Mouse (Mus musculus): ENCODE measurements around the gene Cd276. TPM values are rescaled to one million over a fixed set of nuclear protein-coding genes. Genes with fewer than 3 reads are reported as not detected.
"Not testable (repeated sequence)": the region's sequence is repeated elsewhere in the genome, so short reads cannot be mapped to it uniquely, and the experiment has no call there.

The Cd276 gene
- polyA plus RNA-seq (2015; fragmentation: Nextera tagmentation; extraction: Ambion mirVana): 34.1 and 34.4 TPM in 2 replicates

- Histone ChIP-seq H3K4me1 (replicated peaks) (peaks cover 45% of the 10 kb centered on the region), H3K36me3 (no peaks in the 10 kb centered on the region), H3K4me3 (peak within 1 kb of the TSS; percentile 87), H3K27me3 (0 out of 2 replicates have a peak, but pooled peaks cover 3% of the 10 kb centered on the region), H3K27ac (peak within 1 kb of the TSS; percentile 99), H3K9ac (peak within 1 kb of the TSS; percentile 98), H3K9me3 (no peaks in the 10 kb centered on the region), H3K4me2 (peak within 1 kb of the TSS; percentile 82)
- ATAC-seq (ENCODE audit: low FRiP score): peak; percentile 79
- under 1% methylated on average over 66 of the region's 68 CpGs for WGBS
Observed at GRCm38 (mm10) chr9:58554908-58555684, at the start of gene Cd276. TSS of gene Cd276 (minus strand) at chr9:58555437.

- ATAC-seq (ENCODE audit: low FRiP score): no peak
Observed at GRCm38 (mm10) chr9:58595313-58595712, 40.1 kb upstream of the Cd276 start.

GRCm38 (mm10) chr9:58588657-58589056, 33.4 kb upstream of the Cd276 start:
- Histone ChIP-seq H3K4me1 (replicated peaks) (peaks cover 13% of the 10 kb centered on the region), H3K27ac (no peak overlapping the region), H3K4me2 (no peak overlapping the region), H3K9ac (no peak overlapping the region), H3K9me3 (no peaks in the 10 kb centered on the region), H3K27me3 (no peaks in the 10 kb centered on the region), H3K36me3 (no peaks in the 10 kb centered on the region), H3K4me3 (no peak overlapping the region)
- no peak for ATAC-seq (ENCODE audit: low FRiP score)
- 92% methylated on average over 4 of the region's 4 CpGs for WGBS

More at GRCm38 (mm10) chr9:58595313-58595712, 40.1 kb upstream of the Cd276 start:
- no peak overlapping the region for H3K9ac ChIP-seq
- no peaks in the 10 kb centered on the region for H3K9me3 ChIP-seq
- no peak overlapping the region for H3K4me3 ChIP-seq
- no peak overlapping the region for H3K4me2 ChIP-seq
- no peaks in the 10 kb centered on the region for H3K36me3 ChIP-seq
- no peak overlapping the region for H3K27ac ChIP-seq
- 100% methylated on average over 1 of the region's 1 CpGs for WGBS
- peaks cover 5% of the 10 kb centered on the region; the same call in 1 of the 2 replicates for H3K4me1 ChIP-seq (replicated peaks)
- H3K27me3 ChIP-seq: no peaks in the 10 kb centered on the region

- no peak for ATAC-seq (ENCODE audit: low FRiP score)
- H3K4me3 ChIP-seq: no peak overlapping the region
- 87% methylated on average over 1 of the region's 1 CpGs for WGBS
- peaks cover 21% of the 10 kb centered on the region for H3K4me1 ChIP-seq (replicated peaks)
- H3K9ac ChIP-seq: no peak overlapping the region
- H3K9me3 ChIP-seq: no peaks in the 10 kb centered on the region
- H3K36me3 ChIP-seq: no peaks in the 10 kb centered on the region
- H3K27ac ChIP-seq: no peak overlapping the region
- H3K4me2 ChIP-seq: peak overlapping the region; percentile 82
- no peaks in the 10 kb centered on the region for H3K27me3 ChIP-seq
Observed at GRCm38 (mm10) chr9:58584323-58584722, 29.1 kb upstream of the Cd276 start.

- Histone ChIP-seq H3K27me3 (no peaks in the 10 kb centered on the region), H3K36me3 (no peaks in the 10 kb centered on the region), H3K9ac (peak overlapping the region; percentile 96), H3K4me2 (peak overlapping the region; percentile 82), H3K9me3 (no peaks in the 10 kb centered on the region), H3K4me3 (peak overlapping the region; percentile 89), H3K27ac (peak overlapping the region; percentile 98), H3K4me1 (replicated peaks) (peaks cover 21% of the 10 kb centered on the region)
- WGBS: under 1% methylated on average over 8 of the region's 8 CpGs
- ATAC-seq (ENCODE audit: low FRiP score): no peak
Observed at GRCm38 (mm10) chr9:58583267-58583641, 28.0 kb upstream of the Cd276 start.

GRCm38 (mm10) chr9:58582581-58583266, 27.5 kb upstream of the Cd276 start:
- ATAC-seq (ENCODE audit: low FRiP score): no peak; the same call in 1 of the 2 replicates

GRCm38 (mm10) chr9:58581958-58582540, 26.8 kb upstream of the Cd276 start, which contains the start of gene Nptn:
TSS of gene Nptn (plus strand) at chr9:58582240.
- WGBS: under 1% methylated on average over 36 of the region's 56 CpGs
- peak; percentile 99 for ATAC-seq (ENCODE audit: low FRiP score)
- H3K9ac ChIP-seq: peak within 1 kb of the TSS; percentile 96
- H3K9me3 ChIP-seq: no peaks in the 10 kb centered on the region
- peak within 1 kb of the TSS; percentile 82 for H3K4me2 ChIP-seq
- no peaks in the 10 kb centered on the region for H3K27me3 ChIP-seq
- H3K4me3 ChIP-seq: peak within 1 kb of the TSS; percentile 89
- peak within 1 kb of the TSS; percentile 98 for H3K27ac ChIP-seq
- no peaks in the 10 kb centered on the region for H3K36me3 ChIP-seq
- peaks cover 21% of the 10 kb centered on the region for H3K4me1 ChIP-seq (replicated peaks)

More at GRCm38 (mm10) chr9:58582581-58583266, 27.5 kb upstream of the Cd276 start:
- Histone ChIP-seq H3K9me3 (no peaks in the 10 kb centered on the region), H3K27me3 (no peaks in the 10 kb centered on the region), H3K9ac (peak overlapping the region; percentile 96), H3K4me2 (peak overlapping the region; percentile 82), H3K4me3 (peak overlapping the region; percentile 89), H3K36me3 (no peaks in the 10 kb centered on the region), H3K4me1 (replicated peaks) (peaks cover 21% of the 10 kb centered on the region), H3K27ac (peak overlapping the region; percentile 98)
- WGBS: 0% methylated on average over 42 of the region's 42 CpGs

- Histone ChIP-seq H3K27ac (peak overlapping the region; percentile 89), H3K9ac (peak overlapping the region; percentile 70), H3K9me3 (no peaks in the 10 kb centered on the region), H3K36me3 (no peaks in the 10 kb centered on the region), H3K4me2 (peak overlapping the region; percentile 63), H3K4me3 (peak overlapping the region; percentile 42), H3K4me1 (replicated peaks) (peaks cover 21% of the 10 kb centered on the region), H3K27me3 (no peaks in the 10 kb centered on the region)
- ATAC-seq (ENCODE audit: low FRiP score): no peak
- 34% methylated on average over 8 of the region's 8 CpGs for WGBS
Observed at GRCm38 (mm10) chr9:58581283-58581930, 26.2 kb upstream of the Cd276 start.

- H3K27me3 ChIP-seq; H3K9me3 ChIP-seq; H3K9ac ChIP-seq; ATAC-seq (ENCODE audit: low FRiP score); H3K36me3 ChIP-seq; H3K4me3 ChIP-seq; H3K4me2 ChIP-seq; H3K27ac ChIP-seq: not testable (repeated sequence)
- WGBS: 83% methylated on average over 10 of the region's 10 CpGs
- H3K4me1 ChIP-seq (replicated peaks): peaks cover 21% of the 10 kb centered on the region
Observed at GRCm38 (mm10) chr9:58580453-58581195, 25.4 kb upstream of the Cd276 start.

GRCm38 (mm10) chr9:58578669-58579068, 23.4 kb upstream of the Cd276 start:
- Histone ChIP-seq H3K4me3 (no peak overlapping the region), H3K27me3 (no peaks in the 10 kb centered on the region), H3K4me1 (replicated peaks) (peaks cover 13% of the 10 kb centered on the region), H3K27ac (no peak overlapping the region), H3K9ac (no peak overlapping the region), H3K4me2 (no peak overlapping the region), H3K9me3 (no peaks in the 10 kb centered on the region), H3K36me3 (no peaks in the 10 kb centered on the region)
- 27% methylated on average over 3 of the region's 3 CpGs for WGBS
- no peak for ATAC-seq (ENCODE audit: low FRiP score)

- Histone ChIP-seq H3K9ac (no peak overlapping the region), H3K4me3 (no peak overlapping the region), H3K36me3 (no peaks in the 10 kb centered on the region), H3K27me3 (no peaks in the 10 kb centered on the region), H3K4me1 (replicated peaks) (no peaks in the 10 kb centered on the region), H3K4me2 (no peak overlapping the region), H3K27ac (no peak overlapping the region), H3K9me3 (no peaks in the 10 kb centered on the region)
- no peak for ATAC-seq (ENCODE audit: low FRiP score)
- 93% methylated on average over 1 of the region's 1 CpGs for WGBS
Observed at GRCm38 (mm10) chr9:58571001-58571400, 15.8 kb upstream of the Cd276 start.

All from hindbrain, embryonic 13.5 days (tissue).